Mouse (Mus musculus) frontal cortex, postnatal 10 days (tissue): ENCODE data around the gene Hist1h3h.
"Not testable (repeated sequence)": the region's sequence is repeated elsewhere in the genome, so short reads cannot be mapped to it uniquely, and the experiment has no call there.

Experiments used
- DNase-seq, 2 experiments: peaks; one replicate each; pipeline ENCODE4 v3.0.0; 2022; ENCODE audit warnings: low spot score in 2 of 2, mixed read lengths in 1 of 2

Hist1h3h gene

GRCm38 (mm10) chr13:21717397-21718357 is at the start of gene Hist1h3h:
Gene Hist1h3h (plus strand): TSS chr13:21717659.
- DNase-seq, result peak; percentile 67 to 80

DNA sequence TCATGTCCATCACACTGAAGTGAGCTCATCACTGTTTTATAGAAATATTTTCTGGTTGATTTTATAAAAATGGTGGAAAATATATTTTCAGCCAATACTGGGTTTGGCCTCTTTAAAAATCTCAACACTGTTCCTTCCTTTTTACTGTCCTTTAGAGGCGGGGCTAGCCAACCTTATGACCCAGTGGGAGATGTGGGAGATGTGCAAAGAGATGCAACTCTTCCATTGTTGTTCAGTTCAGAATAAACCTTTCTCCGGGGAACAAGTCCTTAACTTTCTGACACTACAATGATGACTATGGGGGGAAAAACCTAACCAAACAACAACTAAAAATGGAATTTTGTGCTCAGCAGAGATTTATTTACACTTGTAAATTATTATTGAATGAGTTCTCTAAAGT is 40.2 kb upstream of the Hist1h3h start, which contains the start of gene Olfr1360:
Gene Olfr1360 (minus strand): TSS at position 101 of the 400 bp plus-strand sequence.
- DNase-seq, result no peak

- DNase-seq, result no peak
Observed at GRCm38 (mm10) chr13:21697811-21698210, 19.6 kb upstream of the Hist1h3h start, which contains the start of gene Olfr1359. Gene Olfr1359 (plus strand): TSS chr13:21698111.

- no peak for DNase-seq
Observed at GRCm38 (mm10) chr13:21706669-21707068, 10.8 kb upstream of the Hist1h3h start.

- DNase-seq, result peak; percentile 67 to 86
Observed at GRCm38 (mm10) chr13:21710031-21710711, 7.3 kb upstream of the Hist1h3h start.

GRCm38 (mm10) chr13:21710821-21711525 is 6.5 kb upstream of the Hist1h3h start:
- DNase-seq, result peak in 1 of 2 experiments; percentile 79

DNA sequence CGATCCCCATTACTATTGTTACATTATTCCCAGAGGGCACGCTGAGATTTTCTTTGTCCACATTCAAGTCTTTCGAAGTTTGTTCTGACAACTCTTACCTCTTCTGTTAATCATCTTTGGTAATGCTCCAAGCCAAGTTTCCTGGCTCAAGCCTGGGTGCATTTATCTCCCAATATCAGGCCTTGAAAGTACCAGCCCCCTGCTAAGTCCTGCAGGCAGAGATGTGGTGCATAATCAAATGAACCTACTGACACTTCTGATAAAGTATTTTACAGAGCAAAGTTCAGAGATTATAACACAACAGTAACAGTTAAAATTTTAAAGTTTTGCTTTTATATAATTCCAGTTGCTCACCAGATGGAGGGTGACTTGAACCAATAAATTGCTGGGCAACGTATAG is 5.8 kb upstream of the Hist1h3h start:
- no peak for DNase-seq

DNA sequence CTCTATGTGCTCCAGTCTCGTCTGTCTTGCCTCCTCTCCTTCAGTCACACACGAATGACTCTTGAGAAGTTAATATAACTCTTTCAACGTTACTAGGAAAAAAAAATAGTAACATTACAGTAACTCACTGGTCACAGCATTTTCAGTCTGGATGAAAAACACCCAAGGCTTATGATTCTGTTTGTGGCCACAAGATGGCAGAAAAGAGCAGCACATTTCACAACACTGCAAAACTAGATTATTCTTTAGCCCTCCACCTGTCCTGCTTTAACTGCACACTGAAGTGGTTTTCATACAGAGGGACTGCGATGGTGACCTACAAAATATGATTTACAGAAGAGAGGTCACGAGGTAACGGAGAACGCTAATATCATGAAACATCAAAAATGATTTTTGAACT is 2.7 kb upstream of the Hist1h3h start:
- peak in 1 of 2 experiments; percentile 55 for DNase-seq

- DNase-seq, result no peak
Observed at GRCm38 (mm10) chr13:21715131-21715863, 2.2 kb upstream of the Hist1h3h start.

- DNase-seq, result peak; percentile 80 to 82
Observed at GRCm38 (mm10) chr13:21715864-21716539, 1.5 kb upstream of the Hist1h3h start, which contains the start of the genes Hist1h2bl and Hist1h2ai. Gene Hist1h2bl (minus strand): TSS chr13:21716143. Gene Hist1h2ai (plus strand): TSS chr13:21716422.

GRCm38 (mm10) chr13:21716540-21717391 is 693 bp upstream of the Hist1h3h start:
- not testable (repeated sequence) for DNase-seq

DNA sequence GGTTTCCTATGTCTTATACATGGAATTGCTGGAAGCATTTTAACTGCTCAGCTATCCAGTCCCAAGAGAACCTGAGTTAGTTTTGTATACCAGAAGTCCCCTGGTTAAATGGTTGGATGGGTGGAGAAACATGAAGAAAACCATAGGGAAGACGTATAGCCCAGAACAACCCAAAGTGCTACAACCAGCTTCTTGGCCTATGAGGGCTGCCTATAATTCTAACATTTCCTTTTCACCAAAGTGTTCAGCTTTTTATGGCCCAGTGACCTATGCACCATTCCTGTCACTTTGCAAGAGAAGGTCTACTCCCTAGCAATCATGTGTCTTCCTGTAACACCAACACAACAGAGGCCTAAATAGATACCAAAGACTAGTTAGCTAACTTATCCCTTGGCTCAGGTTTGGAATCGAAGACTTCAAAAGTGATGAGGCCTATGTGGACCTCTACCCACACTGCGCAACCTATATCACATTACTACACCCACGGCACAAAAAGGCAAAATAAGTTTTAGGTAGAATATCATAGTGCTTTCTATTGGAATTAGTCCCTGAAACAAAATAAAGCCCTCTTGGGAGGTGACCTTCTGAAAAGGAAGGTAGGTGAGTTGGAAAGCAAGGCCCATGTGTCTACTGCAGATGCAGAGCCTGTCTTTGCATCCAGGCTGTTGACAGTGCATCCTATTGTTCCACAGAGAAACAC is 1.1 kb downstream of the Hist1h3h start:
- DNase-seq, result no peak

DNA sequence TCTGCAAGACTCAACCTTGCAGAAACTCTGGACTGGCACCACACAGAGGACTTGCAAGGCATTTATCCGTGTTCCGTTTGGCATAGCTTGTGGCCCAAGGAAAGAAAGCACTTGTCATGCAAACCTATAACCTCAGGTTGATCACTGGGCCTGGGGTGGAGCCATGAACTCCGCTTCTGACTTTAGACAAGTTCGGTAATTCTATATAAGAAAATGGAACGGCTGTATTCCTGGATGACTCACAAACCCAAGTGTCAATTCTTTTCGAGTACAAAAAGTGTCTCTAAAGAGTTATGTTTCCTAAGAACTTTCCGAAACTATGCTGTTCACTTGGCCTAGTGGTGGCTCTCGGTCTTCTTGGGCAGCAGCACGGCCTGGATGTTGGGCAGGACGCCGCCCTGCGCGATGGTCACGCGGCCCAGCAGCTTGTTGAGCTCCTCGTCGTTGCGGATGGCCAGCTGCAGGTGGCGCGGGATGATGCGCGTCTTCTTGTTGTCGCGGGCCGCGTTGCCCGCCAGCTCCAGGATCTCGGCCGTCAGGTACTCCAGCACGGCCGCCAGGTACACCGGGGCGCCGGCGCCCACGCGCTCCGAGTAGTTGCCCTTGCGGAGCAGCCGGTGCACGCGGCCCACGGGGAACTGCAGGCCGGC is 3.8 kb downstream of the Hist1h3h start:
- not testable (repeated sequence) for DNase-seq

DNA sequence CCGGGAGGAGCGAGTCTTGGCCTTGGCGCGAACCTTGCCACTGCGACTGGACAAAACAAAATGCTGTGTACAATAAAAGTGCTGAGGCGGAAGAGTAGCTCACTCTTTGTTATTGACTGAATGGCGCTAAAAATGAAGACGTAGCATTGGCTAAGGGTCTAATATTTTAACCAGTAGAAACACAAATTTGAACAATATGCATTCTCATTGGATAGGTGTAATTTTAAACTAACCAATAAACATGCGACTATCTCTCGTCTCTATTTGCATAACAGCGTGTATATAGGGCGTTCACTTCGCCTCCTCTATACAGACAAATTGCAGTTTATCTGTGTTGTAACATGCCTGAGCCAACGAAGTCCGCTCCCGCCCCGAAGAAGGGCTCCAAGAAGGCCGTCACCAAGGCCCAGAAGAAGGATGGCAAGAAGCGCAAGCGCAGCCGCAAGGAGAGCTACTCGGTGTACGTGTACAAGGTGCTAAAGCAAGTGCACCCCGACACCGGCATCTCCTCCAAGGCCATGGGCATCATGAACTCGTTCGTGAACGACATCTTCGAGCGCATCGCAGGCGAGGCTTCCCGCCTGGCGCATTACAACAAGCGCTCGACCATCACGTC is 4.4 kb downstream of the Hist1h3h start, which contains the start of gene Hist1h2bm:
Gene Hist1h2bm (plus strand): TSS at position 288 of the 616 bp plus-strand sequence.
- DNase-seq, result peak in 1 of 2 experiments; percentile 40

- DNase-seq, result no peak
Observed at GRCm38 (mm10) chr13:21722373-21722925, 5.0 kb downstream of the Hist1h3h start.

DNA sequence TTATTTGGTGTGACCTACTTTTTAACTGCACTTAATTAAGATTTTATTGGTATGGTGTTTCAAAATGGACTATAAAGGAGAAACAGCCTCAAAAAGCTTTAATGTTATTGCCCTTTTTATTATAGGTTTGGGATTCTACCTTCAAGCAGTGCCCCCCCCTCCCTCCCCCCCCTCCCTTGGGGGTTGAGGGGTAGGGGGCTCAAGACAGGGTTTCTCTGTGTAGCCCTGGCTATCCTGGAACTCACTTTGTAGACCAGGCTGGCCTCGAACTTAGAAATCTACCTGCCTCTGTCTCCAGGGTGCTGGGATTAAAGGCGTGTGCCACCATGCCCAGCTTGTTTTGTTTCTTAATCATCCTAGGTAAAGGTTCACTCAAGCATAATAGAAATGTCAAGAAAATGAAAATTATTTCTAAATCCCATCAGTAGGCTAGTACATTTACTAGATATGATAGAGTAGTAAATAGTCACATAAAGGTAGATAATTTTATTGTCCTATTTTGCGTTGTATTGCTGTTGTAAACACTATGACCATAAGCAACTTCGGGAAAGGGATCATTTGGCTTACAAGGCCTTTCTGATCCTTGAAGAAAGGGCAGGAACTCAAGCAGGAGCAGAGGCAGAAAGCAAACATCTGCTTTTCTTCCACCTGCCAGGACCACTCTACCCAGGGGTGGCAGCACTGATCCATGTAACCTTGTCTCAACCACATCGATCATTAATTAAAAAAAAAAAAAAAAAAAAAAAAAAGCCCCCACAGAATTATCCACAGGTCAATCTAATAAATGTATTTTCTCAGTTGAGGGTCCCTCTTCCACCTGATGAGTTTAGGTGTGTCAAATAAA is 5.8 kb downstream of the Hist1h3h start:
- DNase-seq, result no peak
